Mouse (Mus musculus) c-Kit-negative CD71-positive TER-119-positive erythroid progenitor cells, embryonic 14.5 days (primary cell): ENCODE results near the gene Dglucy.

Experiments
- DNase-seq: peaks from one replicate; pipeline ENCODE4 v3.0.0-alpha.2; 2013; ENCODE audit warnings: low read depth, low spot score

Dglucy gene

GRCm38 (mm10) chr12:100841211-100841792, 62.4 kb downstream of the Dglucy start:
- peak; percentile 19 for DNase-seq

GRCm38 (mm10) chr12:100843171-100843570, 64.3 kb downstream of the Dglucy start:
- no peak for DNase-seq

GRCm38 (mm10) chr12:100844546-100844945, 65.7 kb downstream of the Dglucy start:
- DNase-seq: no peak

DNA sequence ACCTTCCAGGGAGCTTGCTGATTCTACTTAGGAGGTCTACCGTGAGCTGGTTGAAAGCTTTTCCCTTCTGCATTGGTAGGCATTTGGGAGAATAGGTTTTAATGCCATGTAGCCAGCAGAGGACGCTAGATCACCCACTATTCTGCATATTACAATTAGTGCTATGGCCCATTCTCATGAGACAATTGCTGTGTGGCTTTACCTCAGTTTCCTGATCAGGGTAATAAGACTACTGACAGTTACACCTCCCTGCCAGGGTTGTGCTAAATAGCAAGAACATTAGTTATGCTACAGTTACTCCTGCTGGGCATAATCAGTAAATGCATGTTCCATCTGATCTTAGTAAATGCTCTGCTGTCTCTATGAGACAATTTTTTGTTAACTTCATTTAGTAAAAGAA, 67.0 kb downstream of the Dglucy start:
- no peak for DNase-seq

GRCm38 (mm10) chr12:100846566-100846965, 67.7 kb downstream of the Dglucy start:
- DNase-seq: no peak

- no peak for DNase-seq
These were observed 68.7 kb downstream of the Dglucy start for GRCm38 (mm10) chr12:100847437-100848080.

GRCm38 (mm10) chr12:100849421-100850138, 70.7 kb downstream of the Dglucy start:
- peak; percentile 3 for DNase-seq

- no peak for DNase-seq
These were observed 73.5 kb downstream of the Dglucy start for GRCm38 (mm10) chr12:100852370-100852769.

GRCm38 (mm10) chr12:100856337-100856736, 77.5 kb downstream of the Dglucy start:
- DNase-seq: no peak

- DNase-seq: no peak
These were observed 78.9 kb downstream of the Dglucy start for GRCm38 (mm10) chr12:100857791-100858190.

DNA sequence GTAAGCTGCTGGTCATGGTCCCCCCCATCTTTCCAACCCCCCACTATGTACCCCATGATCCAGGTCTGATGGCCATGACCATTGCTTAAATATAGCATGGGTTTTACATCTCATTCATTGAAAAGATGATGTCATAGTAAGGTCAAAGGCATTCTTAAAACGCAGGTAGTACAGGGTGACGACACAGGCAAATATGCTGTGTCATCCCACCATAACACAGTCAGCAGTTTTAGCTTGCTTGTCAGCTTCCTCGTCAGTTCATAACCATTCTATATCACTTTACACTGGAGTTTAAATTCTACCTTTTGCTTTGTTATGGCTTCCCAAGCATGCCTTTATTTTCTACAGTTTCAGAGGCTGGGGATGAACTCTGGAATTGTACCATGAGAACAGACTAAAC, 83.4 kb downstream of the Dglucy start:
- DNase-seq: peak; percentile 2

GRCm38 (mm10) chr12:100862856-100863446, 84.1 kb downstream of the Dglucy start:
- no peak for DNase-seq

DNA sequence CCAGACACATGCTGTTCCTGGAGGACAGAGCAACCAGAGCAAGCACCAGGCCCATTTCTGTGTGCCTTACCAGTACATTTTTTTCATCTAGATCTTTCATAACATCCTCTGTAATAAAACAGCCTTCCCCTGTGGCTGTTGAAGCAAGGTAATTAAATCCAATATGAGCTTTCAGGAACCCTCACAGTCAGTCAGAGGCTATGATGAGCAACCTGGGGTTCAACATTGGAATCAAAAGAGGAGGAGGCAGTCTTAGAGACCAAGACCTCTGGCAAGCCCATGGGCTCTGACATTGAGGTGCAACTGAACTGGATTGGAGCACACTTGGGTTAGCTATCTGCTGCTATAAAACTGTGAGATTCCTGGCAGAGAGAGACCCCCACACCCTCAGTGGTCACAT, 86.2 kb downstream of the Dglucy start:
- no peak for DNase-seq

- DNase-seq: no peak
These were observed 86.7 kb downstream of the Dglucy start for GRCm38 (mm10) chr12:100865509-100866078.

- DNase-seq: no peak
These were observed 88.2 kb downstream of the Dglucy start for GRCm38 (mm10) chr12:100867097-100867496.

GRCm38 (mm10) chr12:100868049-100868622, 89.3 kb downstream of the Dglucy start:
- no peak for DNase-seq

GRCm38 (mm10) chr12:100871234-100871633, 92.4 kb downstream of the Dglucy start:
- DNase-seq: no peak

- DNase-seq: no peak
These were observed 93.0 kb downstream of the Dglucy start for GRCm38 (mm10) chr12:100871841-100872240.

GRCm38 (mm10) chr12:100873612-100874011, 94.8 kb downstream of the Dglucy start:
- DNase-seq: no peak

GRCm38 (mm10) chr12:100875553-100875952, 96.7 kb downstream of the Dglucy start:
- DNase-seq: no peak

GRCm38 (mm10) chr12:100875960-100876359, 97.1 kb downstream of the Dglucy start:
- no peak for DNase-seq

- DNase-seq: no peak
These were observed 99.1 kb downstream of the Dglucy start for GRCm38 (mm10) chr12:100877936-100878335.
